Mouse (Mus musculus): ENCODE measurements at regions not wholly inside any gene's neighbourhood (a gene's known extent, or its start where the extent isn't known, plus 50 kb on each side); places are given as distances from the start of the nearest gene placed in this dataset.

- H3K4me3 ChIP-seq (replicated peaks; ENCODE audit: low read length): no peak overlapping the region
- ATAC-seq (ENCODE audit: low FRiP score, low read depth): no peak
- no peaks in the 10 kb centered on the region for H3K27me3 ChIP-seq (ENCODE audit: control insufficient read depth, insufficient read depth, low read length)
- TF ChIP-seq POLR2A (IDR thresholded peaks at IDR 0.05; ENCODE audit: borderline replicate concordance, extremely low read depth, insufficient read depth, insufficient read length): no peak
- H3K9me3 ChIP-seq (ENCODE audit: control insufficient read depth, low read length): no peaks in the 10 kb centered on the region
- H3K4me2 ChIP-seq (replicated peaks; ENCODE audit: low read depth, low read length, severe bottlenecking): no peak overlapping the region
- no peaks in the 10 kb centered on the region for H3K4me1 ChIP-seq (ENCODE audit: control insufficient read depth, insufficient read depth, low read length)
- H3K27ac ChIP-seq (replicated peaks; ENCODE audit: low read depth, low read length): no peak overlapping the region
- no peaks in the 10 kb centered on the region for H3K36me3 ChIP-seq (ENCODE audit: control insufficient read depth, insufficient read depth, low read length)
- WGBS: 96% methylated on average over 2 of the region's 2 CpGs
- no peak for DNase-seq (ENCODE audit: low spot score)
- no peak overlapping the region for H3K9ac ChIP-seq (ENCODE audit: low read depth, low read length, severe bottlenecking)
These were observed 50.3 kb upstream of the Rarb start for GRCm38 (mm10) chr14:16869221-16869620.
